Mouse (Mus musculus): ENCODE results near the gene Mbnl1.
A peak's percentile ranks its signal among the peaks of the same experiment; 100 is the strongest.

Gene Mbnl1

DNA sequence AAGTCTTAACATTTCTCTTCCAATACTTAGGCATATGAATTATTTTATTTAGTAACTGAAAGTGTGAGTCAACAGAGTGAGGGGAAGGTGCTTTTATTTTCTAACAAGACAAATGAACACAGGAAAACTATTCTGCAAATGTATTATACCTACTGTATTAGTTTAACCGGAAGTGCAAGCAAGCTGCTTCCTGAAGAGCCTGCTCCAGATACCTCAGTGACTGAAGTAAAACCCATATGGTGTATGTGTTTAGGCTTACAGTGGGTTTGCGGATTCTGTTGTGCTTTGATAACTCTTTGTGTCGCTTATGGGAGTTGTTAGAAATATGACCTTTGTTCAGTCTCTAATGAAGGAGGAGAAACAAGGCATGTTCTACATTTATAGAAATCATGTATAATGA lies 46.7 kb downstream of the Mbnl1 start:
- no peak for DNase-seq

DNA sequence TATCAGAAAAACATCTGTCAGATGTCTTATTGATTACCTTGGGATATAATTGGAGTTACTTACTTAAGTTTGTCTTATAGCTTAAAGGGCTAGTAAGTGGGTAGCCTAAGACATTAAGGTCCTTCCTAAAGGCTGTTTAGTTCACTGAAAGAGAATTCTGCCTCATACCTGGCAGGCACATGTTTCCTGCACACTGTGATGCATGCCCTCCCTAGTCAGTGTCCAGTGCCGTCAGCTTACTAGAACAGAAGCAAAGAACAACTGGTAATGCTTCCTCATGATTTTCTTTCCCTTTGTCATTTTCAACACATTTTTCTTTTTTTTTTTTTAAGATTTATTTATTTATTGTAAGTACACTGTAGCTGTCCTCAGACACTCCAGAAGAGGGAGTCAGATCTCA lies 51.5 kb downstream of the Mbnl1 start:
- DNase-seq = no peak

DNA sequence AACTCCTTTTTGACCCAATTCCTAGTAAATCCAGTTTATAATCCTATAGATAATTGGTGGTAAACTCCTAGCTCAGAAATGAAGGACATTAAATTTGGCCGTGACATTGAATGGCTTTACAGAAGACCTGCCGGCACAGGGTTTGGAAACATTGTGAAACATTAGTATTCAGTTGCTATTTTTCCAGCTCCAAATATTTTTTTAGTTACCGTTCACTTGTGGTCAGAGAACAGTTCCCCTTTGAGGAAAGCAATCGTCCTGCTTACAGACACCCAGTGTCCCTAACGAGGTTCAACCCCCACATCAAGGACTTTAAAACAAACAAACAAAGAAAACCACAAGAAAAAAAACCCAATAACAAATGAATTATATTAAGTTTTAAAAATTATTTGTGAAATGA lies 58.7 kb downstream of the Mbnl1 start:
- DNase-seq = no peak

DNA sequence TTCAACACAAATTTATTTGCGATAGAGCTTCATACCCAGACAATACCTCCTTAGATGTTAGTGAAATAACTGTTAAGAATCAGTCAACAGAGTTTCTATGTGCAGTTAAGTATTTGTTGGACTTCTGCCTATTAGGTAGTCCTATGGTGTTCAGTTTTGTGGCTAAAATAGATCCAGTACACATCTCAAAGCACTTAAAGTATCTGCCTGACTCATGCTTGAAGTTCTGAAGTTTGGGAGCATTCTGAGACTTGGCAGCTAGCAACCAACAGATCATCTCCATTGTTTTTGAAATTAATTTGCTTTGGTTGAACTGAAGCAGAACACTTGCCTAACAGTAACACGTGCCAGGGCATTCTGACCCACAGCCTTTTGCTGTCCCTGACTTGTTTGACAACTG lies 59.2 kb downstream of the Mbnl1 start:
- DNase-seq = no peak

DNA sequence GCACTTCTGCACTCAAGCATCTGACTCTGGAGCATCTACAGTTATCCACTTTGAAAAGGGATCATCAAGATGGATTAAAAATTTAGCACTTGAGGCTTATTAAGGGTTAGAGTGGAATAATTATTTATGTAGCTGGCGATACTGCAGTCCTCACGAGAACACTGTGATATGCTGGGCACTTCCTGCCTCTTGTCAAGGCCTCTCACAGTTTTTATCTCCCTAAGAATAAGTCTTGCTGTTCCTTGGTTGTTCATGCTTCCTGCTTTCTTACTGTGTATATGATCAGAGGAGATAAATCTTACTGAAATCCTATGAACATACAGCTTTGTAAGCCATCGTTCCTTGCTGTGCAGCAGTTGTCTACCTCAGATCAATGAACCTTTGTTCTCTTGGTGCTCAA lies 62.6 kb downstream of the Mbnl1 start:
- DNase-seq = no peak

DNA sequence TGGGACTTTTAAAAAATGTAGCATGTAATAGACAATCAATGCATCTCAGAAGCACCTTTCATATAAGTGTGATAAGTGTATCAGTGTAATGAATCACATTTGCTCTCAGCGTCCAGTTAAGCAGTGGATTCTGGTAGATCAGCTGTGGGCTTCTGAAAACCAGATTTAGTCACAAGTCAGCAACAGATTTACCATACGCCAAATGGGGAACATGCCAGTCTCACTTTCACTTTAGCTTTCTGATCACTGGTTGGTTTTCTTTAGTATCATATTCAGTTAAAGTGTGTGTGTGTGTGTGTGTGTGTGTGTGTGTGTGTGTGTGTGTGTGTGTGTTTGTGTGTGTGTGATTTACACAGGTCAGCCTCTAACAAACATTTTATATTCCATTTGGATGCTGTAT lies 64.4 kb downstream of the Mbnl1 start:
- DNase-seq = no peak

DNA sequence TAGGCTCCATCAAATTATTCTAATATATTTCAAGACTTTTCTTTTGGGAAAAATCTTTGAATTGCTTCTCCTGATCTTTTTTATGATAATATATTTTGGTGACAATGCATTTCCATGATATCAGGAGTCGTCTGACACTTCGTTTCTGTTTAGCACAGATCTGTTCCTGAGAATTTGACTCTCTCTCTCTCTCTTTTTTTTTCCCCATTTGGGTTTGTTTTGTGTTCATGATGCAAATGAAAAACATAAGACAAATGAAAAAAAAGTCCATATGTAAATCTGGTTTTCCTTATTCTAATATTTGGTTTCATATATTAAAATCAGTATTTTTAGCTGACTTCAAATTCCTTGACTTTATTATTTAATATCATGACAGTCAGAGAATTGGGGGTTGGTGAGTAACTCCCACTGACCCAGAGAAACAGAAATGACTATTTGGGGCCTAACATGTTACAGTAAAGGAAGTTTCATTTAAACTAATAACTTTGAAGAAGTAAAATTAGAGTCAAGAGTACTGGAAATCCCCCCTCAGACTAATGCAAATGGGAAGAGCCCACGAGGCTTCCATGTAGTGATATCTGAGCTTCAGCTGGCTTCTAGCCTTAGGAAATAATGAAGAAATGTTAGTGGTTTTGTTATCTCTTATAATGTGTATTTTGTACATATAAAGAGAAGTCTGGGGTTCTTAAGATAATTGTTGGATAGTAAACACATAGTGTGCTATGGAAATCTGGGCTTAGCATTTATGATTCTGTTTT lies 65.8 kb downstream of the Mbnl1 start:
- no peak for DNase-seq

DNA sequence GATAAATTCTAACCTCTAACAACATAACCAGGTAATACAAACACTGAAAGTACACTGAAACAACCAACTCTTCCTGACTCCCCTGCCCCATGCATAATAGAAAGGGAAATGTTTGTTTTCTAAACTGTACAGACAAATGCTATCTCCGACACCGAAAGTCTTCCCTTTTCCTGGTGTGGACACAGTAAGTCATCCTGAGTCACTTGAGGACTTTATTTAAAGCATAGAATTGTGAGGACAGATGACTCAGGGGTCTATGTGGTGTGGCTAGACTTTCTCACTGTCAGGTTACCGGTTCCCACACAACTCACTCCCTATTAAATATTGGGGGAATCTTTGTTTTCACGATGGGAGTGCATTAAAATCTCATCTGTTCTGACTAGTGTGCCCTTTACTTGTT lies 68.5 kb downstream of the Mbnl1 start:
- no peak for DNase-seq

DNA sequence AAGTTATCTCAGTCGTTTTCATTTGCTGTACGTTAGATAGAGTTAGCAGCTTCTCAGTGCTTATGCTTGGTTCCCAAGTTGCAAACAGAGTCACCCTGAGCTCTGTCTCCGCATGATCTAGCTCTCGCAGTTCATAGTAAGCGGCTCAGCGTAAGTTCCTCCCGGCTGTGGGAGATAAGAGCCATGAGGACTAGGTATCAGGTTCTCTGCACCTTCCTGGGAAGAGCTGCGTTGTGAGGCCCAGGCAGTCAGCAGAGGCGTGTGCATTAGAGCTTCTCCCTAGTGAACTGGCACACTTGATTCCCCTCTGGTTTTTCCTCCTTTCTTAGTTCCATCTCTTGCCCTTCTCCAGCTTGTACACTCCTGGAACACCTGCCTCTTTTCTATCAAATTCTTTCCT lies 73.6 kb downstream of the Mbnl1 start:
- peak; percentile 90 for DNase-seq

DNA sequence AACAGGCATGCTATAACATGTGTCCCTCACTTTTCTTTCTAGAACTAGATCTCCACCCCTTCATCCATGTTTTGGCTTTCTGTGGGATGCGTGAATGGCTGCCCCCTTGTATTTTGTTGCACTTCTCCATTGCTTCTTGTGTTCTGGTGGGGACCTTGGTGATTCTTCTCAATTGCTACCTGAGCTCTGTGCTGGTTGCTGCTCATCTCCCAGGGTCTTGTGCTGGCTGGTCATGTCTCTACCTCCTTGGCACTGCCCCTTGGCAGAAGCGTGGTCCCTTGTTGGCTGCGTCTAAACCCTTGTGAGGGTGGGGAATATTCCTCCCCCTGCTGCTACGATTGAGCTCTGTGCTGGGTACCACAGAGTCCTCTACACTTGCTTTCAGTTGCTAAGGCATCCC lies 74.3 kb downstream of the Mbnl1 start:
- DNase-seq = peak; percentile 90

DNA sequence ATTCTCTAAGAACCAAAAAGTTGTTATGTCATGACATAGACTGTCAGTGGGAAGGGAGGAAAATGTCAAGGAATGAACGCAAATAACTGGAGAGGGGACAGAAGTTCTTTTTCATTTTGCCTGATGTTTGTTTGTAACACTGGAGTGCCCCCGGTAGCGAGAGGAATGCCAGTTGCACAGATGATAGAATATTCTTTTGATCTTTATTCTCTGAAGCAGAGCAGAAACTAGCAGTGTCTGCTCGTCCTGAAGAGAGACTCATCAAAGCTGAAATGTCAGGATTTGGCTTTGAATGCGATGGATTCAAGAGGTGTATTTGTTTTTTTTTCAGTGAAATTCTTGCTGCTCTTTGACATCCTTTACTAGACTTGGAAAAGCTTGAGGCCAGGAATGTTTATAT lies 77.9 kb downstream of the Mbnl1 start:
- no peak for DNase-seq

DNA sequence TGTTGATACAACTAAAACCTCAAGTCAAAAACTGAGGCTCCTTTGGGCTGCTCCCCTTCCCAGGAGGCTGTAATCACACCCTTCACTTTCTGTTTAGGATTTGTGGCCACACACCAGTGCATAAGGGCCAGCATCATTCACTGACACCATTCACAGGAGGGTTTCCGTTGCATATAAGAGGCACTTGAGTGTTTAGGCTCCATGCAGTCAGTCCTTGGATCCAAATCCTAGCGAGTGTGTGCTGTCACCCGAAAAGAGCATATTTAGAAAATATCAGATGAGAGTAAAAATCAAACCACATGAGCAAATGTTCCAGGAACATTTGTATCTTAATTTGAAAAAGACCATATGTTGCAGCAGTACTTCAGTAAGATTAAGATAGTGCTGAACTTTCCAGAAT lies 79.0 kb downstream of the Mbnl1 start:
- peak; percentile 82 for DNase-seq

DNA sequence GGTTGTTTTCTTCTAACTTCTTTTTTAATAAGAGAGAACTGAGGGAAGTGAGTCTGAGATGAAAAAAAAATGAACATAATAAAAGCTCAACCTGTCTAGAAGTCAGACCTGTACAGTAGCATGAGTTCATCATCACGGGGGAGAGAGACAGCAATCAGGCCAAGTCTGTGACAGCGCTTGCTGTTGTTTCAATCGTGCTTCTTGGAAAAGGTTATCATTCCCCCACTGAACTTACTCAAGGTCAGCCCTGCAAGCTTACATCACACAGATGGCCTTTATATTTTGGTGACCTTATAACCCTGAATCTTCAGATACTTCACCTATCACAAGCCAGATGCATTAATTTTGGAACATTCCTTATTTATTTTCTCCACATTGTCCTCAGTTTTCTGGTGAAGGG lies 80.4 kb downstream of the Mbnl1 start:
- DNase-seq = no peak

DNA sequence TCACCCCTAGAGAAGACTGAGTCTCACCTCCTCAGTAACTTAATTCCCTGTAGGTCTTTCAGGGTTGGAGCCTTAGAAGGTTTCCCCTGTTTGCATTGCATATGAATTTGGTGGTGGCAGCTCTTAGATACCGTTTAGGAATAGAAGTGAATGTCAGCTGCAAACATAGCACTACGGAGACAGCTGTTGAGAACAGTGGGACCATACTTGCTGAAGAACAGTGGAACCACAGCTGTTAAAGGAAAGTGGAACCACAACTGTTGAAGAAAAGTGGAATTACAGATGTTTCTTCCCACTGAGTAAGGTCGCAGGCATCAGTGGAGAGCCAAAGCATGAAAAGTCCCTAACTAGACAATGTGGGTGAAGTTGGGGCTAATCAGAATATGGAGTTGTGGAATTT lies 84.0 kb downstream of the Mbnl1 start:
- no peak for DNase-seq

DNA sequence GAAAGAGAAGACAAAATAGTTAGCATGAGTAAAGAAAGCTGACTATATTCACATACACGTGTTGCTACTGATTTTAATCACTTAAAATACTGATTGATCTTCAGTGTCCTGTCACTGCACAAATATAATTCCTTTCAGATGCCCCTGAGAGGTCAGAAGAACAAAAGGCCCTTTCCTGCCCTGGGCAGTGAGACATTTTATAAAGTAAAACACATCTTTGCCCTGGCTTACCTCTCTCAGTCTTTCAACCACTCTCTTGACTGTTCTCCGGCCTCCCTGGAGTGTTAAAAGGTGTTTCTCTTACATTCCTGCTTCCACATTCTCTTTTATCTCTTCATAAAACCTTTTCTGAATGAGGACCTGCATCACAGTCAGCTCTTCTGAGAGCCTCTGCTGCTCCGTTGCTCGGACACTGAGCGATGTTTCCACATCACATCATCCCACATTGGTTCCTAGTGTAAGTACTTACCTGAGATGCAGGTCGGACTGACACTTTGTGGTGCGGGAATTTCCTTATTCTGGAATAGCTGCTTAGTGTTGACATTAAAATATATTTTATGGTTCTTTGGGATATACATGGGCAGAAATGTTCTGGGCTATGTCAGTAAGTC lies 85.7 kb downstream of the Mbnl1 start:
- no peak for DNase-seq

DNA sequence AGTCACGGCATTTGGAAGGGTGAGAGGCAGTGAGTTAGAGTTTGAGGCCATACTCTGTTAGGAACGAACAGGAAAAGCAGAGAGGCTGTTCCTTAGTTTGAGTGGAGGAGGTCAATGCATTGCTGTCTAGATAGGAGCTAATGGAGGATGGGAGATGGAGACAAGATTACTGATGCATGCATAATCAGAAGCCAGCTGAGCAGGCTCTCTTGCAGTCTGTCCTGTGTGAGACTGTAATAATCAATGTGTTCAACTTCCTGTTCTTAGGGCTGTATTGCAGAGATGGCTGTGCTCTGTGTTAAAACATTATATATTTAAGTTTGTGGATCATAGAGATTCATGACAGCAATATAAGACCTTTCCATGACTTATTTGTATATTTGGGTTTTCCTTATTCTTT lies 87.1 kb downstream of the Mbnl1 start:
- no peak for DNase-seq

DNA sequence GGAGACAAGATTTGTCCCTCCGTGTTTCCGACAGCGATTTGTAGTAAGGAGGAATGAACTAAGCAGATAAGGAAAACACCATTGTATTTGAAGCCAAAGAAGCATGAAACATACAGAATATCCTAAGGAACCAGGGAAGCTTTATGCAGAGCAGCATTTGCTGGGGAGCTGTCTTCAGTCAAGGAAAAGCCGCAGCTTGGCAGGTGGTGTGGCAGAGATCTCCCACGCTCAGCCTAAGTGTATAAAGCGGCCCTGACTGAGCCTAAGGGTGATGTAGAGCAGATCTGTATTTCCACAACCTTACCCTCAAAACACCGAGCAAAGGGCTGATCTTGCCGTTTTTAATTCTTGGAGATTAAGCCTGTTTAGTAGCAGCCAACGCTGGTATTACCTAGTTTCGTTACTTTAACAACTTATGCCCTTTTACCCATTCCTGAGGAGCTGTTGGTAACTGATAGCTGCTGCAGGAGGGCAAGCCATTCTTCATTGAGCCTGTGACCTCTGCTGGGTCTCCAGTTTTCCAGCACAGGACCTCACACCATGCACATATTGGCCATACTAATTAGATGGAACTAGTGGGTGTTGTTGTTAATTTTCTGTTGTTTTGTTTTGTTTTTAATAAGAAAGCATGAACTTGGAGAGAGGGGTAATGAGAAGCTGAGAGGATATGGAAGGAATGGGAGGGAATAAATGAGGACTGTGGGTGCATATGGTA lies 91.1 kb downstream of the Mbnl1 start:
- no peak for DNase-seq

DNA sequence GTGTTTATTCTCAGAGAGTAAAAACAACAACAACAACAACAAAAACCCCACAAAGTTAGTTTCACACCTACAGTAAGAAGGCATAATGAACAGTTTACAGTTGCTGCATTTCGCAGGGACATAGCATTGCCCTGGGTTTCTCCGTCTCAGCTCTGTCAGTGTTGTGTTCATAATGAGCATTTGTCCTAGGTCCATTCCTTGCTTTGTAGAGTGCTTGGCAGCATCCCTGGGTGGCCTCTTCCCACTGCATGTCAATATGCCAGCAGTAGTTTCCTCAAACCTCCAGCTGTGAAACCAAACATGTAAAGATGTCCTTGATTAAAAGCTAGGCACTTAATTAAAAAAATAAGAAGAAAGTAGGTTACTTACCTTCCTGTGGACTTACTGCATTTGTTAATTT lies 91.6 kb downstream of the Mbnl1 start:
- DNase-seq = no peak

DNA sequence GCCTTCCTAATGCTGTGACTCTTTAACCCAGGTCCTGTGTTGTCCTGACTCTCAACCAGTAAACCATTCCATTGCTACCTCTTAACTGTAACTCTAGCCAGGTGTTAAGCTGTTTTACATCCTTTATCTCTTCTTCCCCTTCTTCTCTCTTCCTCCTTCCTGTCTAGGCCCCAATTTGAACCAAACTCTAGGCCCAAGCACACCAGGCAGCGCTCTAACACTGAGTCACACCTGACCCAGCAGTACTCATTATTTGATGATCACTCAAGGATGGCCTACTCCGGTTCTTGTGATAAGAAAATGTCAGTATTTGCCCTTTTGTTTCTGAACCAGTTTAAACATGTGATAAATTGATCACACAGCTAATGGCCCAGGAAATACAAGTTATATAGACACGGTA lies 92.6 kb downstream of the Mbnl1 start:
- DNase-seq = no peak

DNA sequence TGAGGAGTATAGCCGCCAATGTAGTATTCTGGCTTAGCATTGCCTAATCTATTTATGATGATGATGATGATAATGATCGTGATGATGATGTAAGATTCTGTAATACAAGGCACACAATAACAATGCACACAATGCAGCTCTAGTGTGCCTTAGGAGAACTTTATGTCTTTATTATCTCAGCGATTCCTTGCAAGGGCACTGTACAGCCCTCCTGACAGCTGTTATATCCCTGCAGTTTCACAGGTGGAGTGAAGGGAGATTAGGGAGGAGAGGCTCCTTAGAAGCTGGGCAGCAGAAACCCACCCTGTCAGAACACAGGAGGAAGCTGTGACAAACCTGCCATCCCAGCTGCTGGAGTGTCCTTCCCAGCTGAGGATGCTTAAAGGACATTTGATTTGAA lies 93.3 kb downstream of the Mbnl1 start:
- DNase-seq = no peak

DNA sequence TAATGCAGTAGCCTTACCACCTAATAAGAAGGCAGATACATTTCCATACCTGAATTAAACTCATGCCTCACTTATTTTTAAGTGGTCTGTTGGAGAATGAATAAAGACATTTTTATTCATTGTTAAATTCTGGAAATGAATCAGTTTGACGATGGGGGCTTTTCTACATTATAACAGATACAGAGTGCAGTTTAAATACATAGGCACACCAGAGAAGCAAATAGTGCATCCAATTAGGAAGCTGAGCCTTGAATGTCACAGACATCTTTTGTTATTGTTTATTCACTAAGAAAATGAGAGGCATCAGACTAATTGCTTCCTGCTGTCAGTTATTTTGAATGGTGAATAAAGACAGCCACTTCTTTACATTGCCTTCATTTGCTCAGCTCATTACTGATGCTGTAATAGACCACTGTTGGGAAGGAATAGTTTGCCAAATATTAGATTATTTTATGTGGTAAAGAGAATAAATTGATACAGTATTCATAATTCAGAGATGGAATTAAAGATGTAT lies 95.6 kb downstream of the Mbnl1 start:
- no peak for DNase-seq

DNA sequence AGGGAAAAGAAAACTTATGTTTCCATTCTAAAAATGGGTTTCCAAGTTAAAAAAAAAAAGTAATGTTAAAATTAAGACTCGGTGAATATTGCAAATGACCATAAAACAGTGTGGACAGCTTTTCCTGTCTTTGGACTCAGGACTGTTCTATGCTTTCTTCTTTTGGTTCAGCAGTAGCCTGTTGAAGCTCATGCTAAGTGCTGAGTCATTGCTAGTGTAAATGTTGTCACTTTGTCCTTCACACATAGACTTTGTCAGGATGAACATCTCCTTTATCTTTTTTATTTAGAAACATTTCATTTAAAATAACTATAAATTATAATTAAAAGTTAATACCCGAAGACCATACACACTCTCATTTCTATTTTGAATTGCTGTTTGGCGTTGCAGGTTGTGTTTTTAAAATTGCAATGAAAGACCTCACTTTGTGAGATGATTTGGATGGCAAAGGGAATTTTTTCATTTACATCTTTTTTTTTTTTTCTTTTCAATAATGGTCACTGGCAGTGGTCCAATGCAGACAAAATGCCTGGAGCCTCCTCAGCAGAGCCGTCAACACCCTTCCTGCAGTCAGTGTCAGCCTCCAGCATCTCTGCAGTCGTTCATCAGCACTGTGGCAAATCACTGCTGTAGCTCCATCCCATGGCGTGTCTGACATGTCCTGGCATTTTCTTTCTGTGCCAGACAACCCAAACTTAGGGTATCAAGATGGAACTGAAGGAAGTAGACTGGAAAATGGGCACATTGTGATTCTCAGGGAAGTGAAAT lies 96.4 kb downstream of the Mbnl1 start:
- DNase-seq = peak; percentile 87

DNA sequence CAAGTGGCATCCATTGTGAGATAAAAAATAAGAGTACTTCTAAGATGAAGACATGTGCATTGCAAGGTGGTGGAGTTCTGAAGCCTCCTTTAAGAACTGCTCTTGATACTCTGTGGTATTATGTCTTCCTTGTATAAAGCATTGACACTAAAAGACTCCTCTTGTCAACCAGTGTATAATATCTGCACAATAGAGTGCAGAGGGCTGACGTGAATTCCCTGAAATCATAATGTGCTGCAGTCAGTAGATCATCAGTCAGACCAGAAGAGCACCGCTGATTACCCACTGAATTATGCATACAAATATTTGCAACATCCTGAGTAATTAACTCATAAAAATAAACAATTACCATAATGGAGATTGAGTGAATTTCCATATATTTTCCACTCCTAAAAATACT lies 97.2 kb downstream of the Mbnl1 start:
- DNase-seq = no peak
